Mouse (Mus musculus): ENCODE data around the gene Zbed3. TPM values are rescaled to one million over a fixed set of nuclear protein-coding genes. Genes with fewer than 3 reads are reported as not detected.

Gene Zbed3
- polyA plus RNA-seq, 1 experiment from 2014 or later: 27.2 TPM

- no peaks in the 10 kb centered on the region for H3K36me3 ChIP-seq (ENCODE audit: insufficient read depth, low read length)
- TF ChIP-seq CTCF (IDR thresholded peaks at IDR 0.05) (no peak), EP300 (IDR thresholded peaks at IDR 0.05) (no peak)
- DNase-seq (ENCODE audit: low spot score) (peak; percentile 29), ATAC-seq (no peak)
- peak overlapping the region; percentile 94 for H3K4me3 ChIP-seq (ENCODE audit: low read depth, low read length)
- WGBS: 13% methylated on average over 5 of the region's 5 CpGs
- no peaks in the 10 kb centered on the region for H3K27me3 ChIP-seq (replicated peaks; ENCODE audit: insufficient read depth, low read length)
- peaks cover 11% of the 10 kb centered on the region for H3K4me1 ChIP-seq (ENCODE audit: insufficient read depth, low read depth, low read length)
- H3K9me3 ChIP-seq (ENCODE audit: low read length): no peaks in the 10 kb centered on the region
- peak overlapping the region; percentile 74 for H3K27ac ChIP-seq (ENCODE audit: low read length)
- peak overlapping the region; percentile 34 for H3K9ac ChIP-seq (replicated peaks; ENCODE audit: low read depth)
- peak overlapping the region; percentile 94 for H3K4me2 ChIP-seq (replicated peaks; ENCODE audit: low read depth, low read length)
Measured at GRCm38 (mm10) chr13:95327345-95327741, 3.9 kb downstream of the Zbed3 start.

- Histone ChIP-seq H3K9me3 (ENCODE audit: low read length) (no peaks in the 10 kb centered on the region), H3K27ac (ENCODE audit: low read length) (no peak overlapping the region), H3K27me3 (replicated peaks; ENCODE audit: insufficient read depth, low read length) (no peaks in the 10 kb centered on the region), H3K4me1 (ENCODE audit: insufficient read depth, low read depth, low read length) (peaks cover 11% of the 10 kb centered on the region), H3K9ac (replicated peaks; ENCODE audit: low read depth) (no peak overlapping the region), H3K36me3 (ENCODE audit: insufficient read depth, low read length) (no peaks in the 10 kb centered on the region), H3K4me2 (replicated peaks; ENCODE audit: low read depth, low read length) (no peak overlapping the region), H3K4me3 (ENCODE audit: low read depth, low read length) (no peak overlapping the region)
- 69% methylated on average over 11 of the region's 11 CpGs for WGBS
- no peak for DNase-seq (ENCODE audit: low spot score)
- ATAC-seq: no peak
- TF ChIP-seq CTCF (IDR thresholded peaks at IDR 0.05) (no peak), EP300 (IDR thresholded peaks at IDR 0.05) (no peak)
Measured at GRCm38 (mm10) chr13:95328767-95329166, 5.4 kb downstream of the Zbed3 start.

GRCm38 (mm10) chr13:95330507-95330906, 7.1 kb downstream of the Zbed3 start:
- Histone ChIP-seq H3K9ac (replicated peaks; ENCODE audit: low read depth) (no peak overlapping the region), H3K4me3 (ENCODE audit: low read depth, low read length) (no peak overlapping the region), H3K27me3 (replicated peaks; ENCODE audit: insufficient read depth, low read length) (no peaks in the 10 kb centered on the region), H3K9me3 (ENCODE audit: low read length) (no peaks in the 10 kb centered on the region), H3K4me1 (ENCODE audit: insufficient read depth, low read depth, low read length) (peaks cover 11% of the 10 kb centered on the region), H3K36me3 (ENCODE audit: insufficient read depth, low read length) (no peaks in the 10 kb centered on the region), H3K27ac (ENCODE audit: low read length) (no peak overlapping the region), H3K4me2 (replicated peaks; ENCODE audit: low read depth, low read length) (no peak overlapping the region)
- DNase-seq (ENCODE audit: low spot score): no peak
- no peak for ATAC-seq
- 58% methylated on average over 11 of the region's 11 CpGs for WGBS
- TF ChIP-seq CTCF (IDR thresholded peaks at IDR 0.05): peak; percentile 42
- no peak for TF ChIP-seq EP300 (IDR thresholded peaks at IDR 0.05)

DNA sequence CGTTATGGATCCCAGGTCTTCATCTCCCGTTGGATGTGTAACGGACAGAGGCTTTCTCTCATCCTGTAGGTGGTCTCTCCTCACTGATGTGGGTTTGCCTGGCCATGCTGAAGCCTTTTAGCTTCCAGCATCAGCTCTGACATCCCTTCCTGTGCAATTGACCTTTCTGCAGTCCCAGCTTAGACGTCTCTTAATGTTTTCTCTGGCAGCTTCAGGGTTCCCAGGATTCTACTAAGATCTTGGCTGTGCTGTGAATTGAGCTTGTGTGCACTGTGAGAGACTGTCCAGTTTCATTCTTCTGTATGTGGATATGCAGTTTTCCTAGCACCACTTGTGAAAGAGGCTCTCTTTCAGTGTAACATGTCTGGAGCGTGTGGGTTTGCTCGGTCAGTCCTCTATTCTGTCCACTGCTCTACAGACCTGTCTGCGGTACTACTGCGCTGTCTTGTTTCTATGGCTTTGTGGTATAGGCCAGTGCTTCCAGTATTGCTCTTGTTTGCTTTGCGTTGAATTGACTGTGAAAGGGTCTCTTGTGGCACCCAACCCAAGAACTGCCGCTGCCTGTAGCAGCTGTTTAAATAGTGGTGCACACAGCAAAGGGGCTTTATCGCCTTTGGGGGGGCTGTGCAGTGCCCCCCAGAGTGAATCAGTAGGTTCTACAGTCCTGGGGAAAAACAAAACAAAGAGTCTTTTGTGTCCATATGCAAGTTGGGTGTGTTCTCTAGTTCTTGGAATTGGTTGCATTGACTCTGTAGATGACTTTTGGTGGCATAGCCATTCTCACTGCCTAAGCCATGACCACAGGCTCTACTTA, 8.9 kb downstream of the Zbed3 start:
- WGBS: 68% methylated on average over 11 of the region's 11 CpGs

GRCm38 (mm10) chr13:95336122-95336677, 12.8 kb downstream of the Zbed3 start:
- Histone ChIP-seq H3K9me3 (ENCODE audit: low read length) (no peaks in the 10 kb centered on the region), H3K4me3 (ENCODE audit: low read depth, low read length) (no peak overlapping the region), H3K4me1 (ENCODE audit: insufficient read depth, low read depth, low read length) (no peaks in the 10 kb centered on the region), H3K4me2 (replicated peaks; ENCODE audit: low read depth, low read length) (no peak overlapping the region), H3K36me3 (ENCODE audit: insufficient read depth, low read length) (peaks cover 23% of the 10 kb centered on the region; the same call in 1 of the 2 replicates), H3K9ac (replicated peaks; ENCODE audit: low read depth) (no peak overlapping the region), H3K27me3 (replicated peaks; ENCODE audit: insufficient read depth, low read length) (no peaks in the 10 kb centered on the region), H3K27ac (ENCODE audit: low read length) (no peak overlapping the region)
- 80% methylated on average over 38 of the region's 40 CpGs for WGBS
- no peak for ATAC-seq
- TF ChIP-seq CTCF (IDR thresholded peaks at IDR 0.05) (no peak), EP300 (IDR thresholded peaks at IDR 0.05) (no peak)
- no peak for DNase-seq (ENCODE audit: low spot score)

More for the DNA sequence above, 8.9 kb downstream of the Zbed3 start:
- Histone ChIP-seq H3K36me3 (ENCODE audit: insufficient read depth, low read length) (peaks cover 10% of the 10 kb centered on the region; the same call in 1 of the 2 replicates), H3K27me3 (replicated peaks; ENCODE audit: insufficient read depth, low read length) (no peaks in the 10 kb centered on the region), H3K4me1 (ENCODE audit: insufficient read depth, low read depth, low read length) (peaks cover 2% of the 10 kb centered on the region), H3K4me3 (ENCODE audit: low read depth, low read length) (no peak overlapping the region), H3K27ac (ENCODE audit: low read length) (no peak overlapping the region), H3K9ac (replicated peaks; ENCODE audit: low read depth) (no peak overlapping the region), H3K4me2 (replicated peaks; ENCODE audit: low read depth, low read length) (no peak overlapping the region), H3K9me3 (ENCODE audit: low read length) (no peaks in the 10 kb centered on the region)
- no peak for ATAC-seq
- no peak for TF ChIP-seq EP300 (IDR thresholded peaks at IDR 0.05)
- DNase-seq (ENCODE audit: low spot score): no peak

- H3K4me1 ChIP-seq (ENCODE audit: insufficient read depth, low read depth, low read length): no peaks in the 10 kb centered on the region
- no peak overlapping the region for H3K9ac ChIP-seq (replicated peaks; ENCODE audit: low read depth)
- peaks cover 11% of the 10 kb centered on the region for H3K36me3 ChIP-seq (ENCODE audit: insufficient read depth, low read length)
- no peaks in the 10 kb centered on the region for H3K9me3 ChIP-seq (ENCODE audit: low read length)
- DNase-seq (ENCODE audit: low spot score): no peak
- TF ChIP-seq EP300 (IDR thresholded peaks at IDR 0.05): no peak
- TF ChIP-seq CTCF (IDR thresholded peaks at IDR 0.05): no peak
- H3K27me3 ChIP-seq (replicated peaks; ENCODE audit: insufficient read depth, low read length): no peaks in the 10 kb centered on the region
- no peak overlapping the region for H3K27ac ChIP-seq (ENCODE audit: low read length)
- 83% methylated on average over 8 of the region's 8 CpGs for WGBS
- no peak overlapping the region for H3K4me3 ChIP-seq (ENCODE audit: low read depth, low read length)
- H3K4me2 ChIP-seq (replicated peaks; ENCODE audit: low read depth, low read length): no peak overlapping the region
- no peak for ATAC-seq
Measured at GRCm38 (mm10) chr13:95343470-95343869, 20.1 kb downstream of the Zbed3 start.

Data from lung, postnatal 0 days (tissue).